Mouse (Mus musculus): ENCODE measurements at regions not wholly inside any gene's neighbourhood (a gene's known extent, or its start where the extent isn't known, plus 50 kb on each side); places are given as distances from the start of the nearest gene placed in this dataset.

DNA sequence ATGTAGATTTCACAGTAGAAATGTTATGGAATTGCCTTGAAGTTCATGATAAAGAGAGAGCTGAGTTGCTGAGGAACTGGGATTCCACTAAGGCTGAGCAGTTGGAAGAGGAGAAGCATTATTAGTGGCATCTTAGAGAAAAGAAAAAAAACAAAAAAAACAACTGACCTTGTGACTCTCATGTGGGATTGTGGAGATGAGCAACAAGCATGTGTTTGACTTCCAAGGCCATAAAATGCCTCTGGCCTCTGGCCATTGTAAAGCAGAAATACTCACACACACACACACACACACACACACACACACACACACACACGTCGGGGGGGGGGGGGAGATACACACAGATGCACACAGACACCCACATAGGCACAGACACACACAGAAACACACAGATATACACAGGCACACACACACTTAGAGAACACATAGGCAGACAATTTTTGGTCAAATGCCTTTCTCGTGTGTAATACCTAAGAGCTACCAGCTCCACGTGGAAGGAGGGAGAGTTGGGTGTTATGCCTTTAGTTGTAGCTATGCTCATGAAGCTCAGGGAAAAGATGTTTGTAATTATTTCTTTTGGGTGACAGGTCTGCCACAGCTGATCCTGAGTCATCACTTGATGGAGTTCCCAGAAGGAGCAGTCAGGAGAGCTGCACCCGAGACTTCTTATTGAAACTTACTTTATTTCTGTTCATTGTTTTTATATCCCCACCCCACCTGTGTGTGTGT lies 52.4 kb upstream of the Slc35f5 start:
- Histone ChIP-seq H3K9ac (ENCODE audit: control insufficient read depth, low read depth, low read length, poor library complexity, severe bottlenecking) (no peak overlapping the region), H3K4me3 (ENCODE audit: control insufficient read depth in 1 of 2, insufficient read depth in 1 of 2, low read depth in 2 of 2, low read length in 2 of 2) (no peak overlapping the region), H3K79me2 (ENCODE audit: control insufficient read depth, insufficient read depth, low read length, poor library complexity) (no peaks in the 10 kb centered on the region), H3K4me1 (ENCODE audit: control insufficient read depth in 1 of 2, insufficient read depth in 2 of 2, low read length in 2 of 2) (no peaks in the 10 kb centered on the region), H3K9me3 (replicated peaks; ENCODE audit: insufficient read depth, low read length) (no peaks in the 10 kb centered on the region), H3K36me3 (ENCODE audit: control insufficient read depth in 1 of 2, insufficient read depth in 2 of 2, low read length in 2 of 2) (no peaks in the 10 kb centered on the region), H3K27me3 (ENCODE audit: control insufficient read depth in 1 of 2, insufficient read depth in 2 of 2, low read length in 2 of 2) (no peaks in the 10 kb centered on the region; a peak in 1 of 4 replicates), H3K27ac (ENCODE audit: control insufficient read depth, low read depth, low read length) (no peak overlapping the region)
- TF ChIP-seq GABPA (IDR thresholded peaks at IDR 0.05; ENCODE audit: low read depth, low read length), result no peak
- no peak for TF ChIP-seq TCF12 (IDR thresholded peaks at IDR 0.05; ENCODE audit: low read depth, low read length)
- TF ChIP-seq CTCF (IDR thresholded peaks at IDR 0.05 in 2 of 3, conservative IDR thresholded peaks at IDR 0.05 in 1 of 3; ENCODE audit: control insufficient read depth in 1 of 3, insufficient read depth in 1 of 3, low read depth in 2 of 3, low read length in 3 of 3, poor library complexity in 1 of 3, severe bottlenecking in 1 of 3), result no peak
- TF ChIP-seq CHD2 (IDR thresholded peaks at IDR 0.05; ENCODE audit: low read length), result no peak
- TF ChIP-seq MYC (IDR thresholded peaks at IDR 0.05; ENCODE audit: low read depth, low read length), result no peak
- no peak for TF ChIP-seq TBP (IDR thresholded peaks at IDR 0.05; ENCODE audit: low read depth, low read length)
- no peak for TF ChIP-seq EP300 (IDR thresholded peaks at IDR 0.05; ENCODE audit: low read depth in 1 of 2, low read length in 2 of 2)
- TF ChIP-seq GATA1 (IDR thresholded peaks at IDR 0.05; ENCODE audit: low read depth, low read length), result no peak
- no peak for TF ChIP-seq POLR2AphosphoS5 (IDR thresholded peaks at IDR 0.05; ENCODE audit: borderline replicate concordance, low read depth, low read length)
- TF ChIP-seq TAL1 (IDR thresholded peaks at IDR 0.05; ENCODE audit: low read length), result no peak
- no peak for TF ChIP-seq ZC3H11A (IDR thresholded peaks at IDR 0.05; ENCODE audit: low read depth, low read length)
- no peak for TF ChIP-seq ZKSCAN1 (IDR thresholded peaks at IDR 0.05; ENCODE audit: low read depth, low read length)
- DNase-seq (ENCODE audit: low read depth, low spot score), result no peak

DNA sequence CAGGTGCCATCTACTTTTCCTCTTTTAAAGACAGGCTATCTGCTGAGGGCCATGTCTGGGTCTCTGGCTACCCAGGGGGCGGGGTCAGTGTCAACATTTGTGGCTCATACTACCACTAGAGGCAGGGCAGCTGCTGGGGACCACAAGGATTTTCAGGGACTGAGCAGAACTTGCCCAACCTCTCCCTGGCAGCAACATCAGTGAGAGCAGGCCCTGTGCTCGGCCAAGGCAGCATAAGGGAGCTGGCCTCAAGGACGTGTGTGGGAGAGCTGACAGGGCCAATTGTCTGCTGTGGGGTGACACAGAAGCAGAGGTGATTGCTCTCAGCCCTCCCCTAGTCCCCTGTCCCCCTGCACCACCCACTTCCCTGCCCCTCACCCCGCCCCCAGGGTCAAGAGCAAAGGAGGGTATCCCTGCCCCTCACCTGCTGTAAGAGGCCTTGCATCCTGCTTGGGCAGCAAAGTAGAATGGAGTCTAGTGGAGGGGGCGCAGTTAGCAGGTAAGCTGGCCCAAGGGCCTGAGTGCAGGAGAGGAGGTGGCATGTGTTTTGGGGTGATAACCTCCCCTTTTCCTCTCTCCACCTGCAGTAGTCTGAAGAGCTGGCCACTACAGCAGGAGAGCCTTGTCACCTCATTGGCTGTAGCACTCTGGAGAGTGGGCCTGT lies 51.7 kb upstream of the Slc35f5 start:
- Histone ChIP-seq H3K79me2 (ENCODE audit: control insufficient read depth, insufficient read depth, low read length, poor library complexity) (no peaks in the 10 kb centered on the region), H3K9me3 (replicated peaks; ENCODE audit: insufficient read depth, low read length) (no peaks in the 10 kb centered on the region), H3K4me1 (ENCODE audit: control insufficient read depth in 1 of 2, insufficient read depth in 2 of 2, low read length in 2 of 2) (no peaks in the 10 kb centered on the region), H3K4me3 (ENCODE audit: control insufficient read depth in 1 of 2, insufficient read depth in 1 of 2, low read depth in 2 of 2, low read length in 2 of 2) (no peak overlapping the region), H3K27ac (ENCODE audit: control insufficient read depth, low read depth, low read length) (no peak overlapping the region), H3K36me3 (ENCODE audit: control insufficient read depth in 1 of 2, insufficient read depth in 2 of 2, low read length in 2 of 2) (no peaks in the 10 kb centered on the region), H3K27me3 (ENCODE audit: control insufficient read depth in 1 of 2, insufficient read depth in 2 of 2, low read length in 2 of 2) (no peaks in the 10 kb centered on the region; a peak in 1 of 4 replicates), H3K9ac (ENCODE audit: control insufficient read depth, low read depth, low read length, poor library complexity, severe bottlenecking) (no peak overlapping the region)
- no peak for TF ChIP-seq CHD2 (IDR thresholded peaks at IDR 0.05; ENCODE audit: low read length)
- TF ChIP-seq MAZ (IDR thresholded peaks at IDR 0.05; ENCODE audit: low read depth, low read length), result no peak
- no peak for TF ChIP-seq POLR2AphosphoS2 (IDR thresholded peaks at IDR 0.05; ENCODE audit: low read length)
- no peak for TF ChIP-seq TBP (IDR thresholded peaks at IDR 0.05; ENCODE audit: low read depth, low read length)
- TF ChIP-seq JUND (IDR thresholded peaks at IDR 0.05; ENCODE audit: low read depth, low read length), result no peak
- no peak for TF ChIP-seq HCFC1 (IDR thresholded peaks at IDR 0.05; ENCODE audit: low read depth, low read length)
- TF ChIP-seq MAX (IDR thresholded peaks at IDR 0.05; ENCODE audit: low read length), result no peak
- no peak for TF ChIP-seq CHD1 (IDR thresholded peaks at IDR 0.05; ENCODE audit: low read depth, low read length)
- TF ChIP-seq POLR2AphosphoS5 (IDR thresholded peaks at IDR 0.05; ENCODE audit: borderline replicate concordance, low read depth, low read length), result no peak
- TF ChIP-seq KAT2A (conservative IDR thresholded peaks at IDR 0.05; ENCODE audit: low read depth, low read length), result no peak
- TF ChIP-seq CTCF (IDR thresholded peaks at IDR 0.05 in 2 of 3, conservative IDR thresholded peaks at IDR 0.05 in 1 of 3; ENCODE audit: control insufficient read depth in 1 of 3, insufficient read depth in 1 of 3, low read depth in 2 of 3, low read length in 3 of 3, poor library complexity in 1 of 3, severe bottlenecking in 1 of 3), result no peak
- TF ChIP-seq POLR2A (IDR thresholded peaks at IDR 0.05; ENCODE audit: control insufficient read depth in 1 of 2, insufficient read depth in 1 of 2, low read depth in 1 of 2, low read length in 2 of 2, poor library complexity in 1 of 2), result no peak
- TF ChIP-seq ZNF384 (IDR thresholded peaks at IDR 0.05; ENCODE audit: low read depth, low read length), result no peak
- no peak for TF ChIP-seq NELFE (IDR thresholded peaks at IDR 0.05; ENCODE audit: low read depth, low read length)
- no peak for TF ChIP-seq RAD21 (IDR thresholded peaks at IDR 0.05; ENCODE audit: low read depth, low read length)
- TF ChIP-seq ZMIZ1 (IDR thresholded peaks at IDR 0.05; ENCODE audit: low read depth, low read length), result no peak
- TF ChIP-seq SIN3A (IDR thresholded peaks at IDR 0.05; ENCODE audit: low read length), result no peak
- no peak for TF ChIP-seq UBTF (IDR thresholded peaks at IDR 0.05; ENCODE audit: borderline replicate concordance, insufficient read depth, low read depth, low read length)
- TF ChIP-seq MAFK (IDR thresholded peaks at IDR 0.05; ENCODE audit: borderline replicate concordance, low read depth, low read length), result no peak
- TF ChIP-seq TAL1 (IDR thresholded peaks at IDR 0.05; ENCODE audit: low read length), result no peak
- no peak for DNase-seq (ENCODE audit: low read depth, low spot score)
